Mouse (Mus musculus) ES-E14 (cell line): Measurements from ENCODE around the gene Ggcx. TPM values are rescaled to one million over a fixed set of nuclear protein-coding genes. Genes with fewer than 3 reads are reported as not detected.
"Not testable (repeated sequence)": the region's sequence is repeated elsewhere in the genome, so short reads cannot be mapped to it uniquely, and the experiment has no call there.

Source experiments
- DNase-seq: peaks from one replicate; pipeline ENCODE4 v3.0.0-alpha.2; 2013; ENCODE audit warnings: low read depth, low spot score
- H3K27ac ChIP-seq: 2 replicates; pipeline ENCODE4 v1.5.1; 2012; ENCODE audit warnings: low read depth, mild to moderate bottlenecking, low read length, moderate library complexity, mixed read lengths; ENCODE audit not compliant: poor library complexity, insufficient read depth, severe bottlenecking
- H3K36me3 ChIP-seq: 2 replicates; pipeline ENCODE4 v1.6.1; 2012; ENCODE audit warnings: mild to moderate bottlenecking, low read length, moderate library complexity, mixed read lengths; ENCODE audit not compliant: control insufficient read depth, poor library complexity, insufficient read depth, severe bottlenecking
- H3K4me1 ChIP-seq, 2 experiments: fragments of 150-350 bp in 1 of 2; sonication (generic) in 1 of 2; 2 replicates each; pipeline ENCODE4 v1.6.1; 2012; ENCODE audit warnings: low read length in 2 of 2, mild to moderate bottlenecking in 1 of 2, mixed read lengths in 1 of 2; ENCODE audit not compliant: control insufficient read depth in 2 of 2, insufficient read depth in 2 of 2, poor library complexity in 1 of 2
- H3K4me3 ChIP-seq, 2 experiments: fragments of 150-350 bp in 1 of 2; sonication (generic) in 1 of 2; 2 replicates each; pipeline ENCODE4 v1.5.1; 2012; ENCODE audit warnings: low read length in 2 of 2, low read depth in 1 of 2, mild to moderate bottlenecking in 1 of 2, mixed read lengths in 1 of 2; ENCODE audit not compliant: insufficient read depth in 1 of 2, poor library complexity in 1 of 2, severe bottlenecking in 1 of 2
- H3K9ac ChIP-seq: 2 replicates; pipeline ENCODE4 v1.6.1; 2012; ENCODE audit warnings: low read depth, mild to moderate bottlenecking, low read length, mixed read lengths; ENCODE audit not compliant: poor library complexity, insufficient read depth, severe bottlenecking
- H3K9me3 ChIP-seq: fragments of 150-350 bp; sonication (generic); 2 replicates; pipeline ENCODE4 v1.6.1; 2012; ENCODE audit warnings: low read depth, mild to moderate bottlenecking, low read length; ENCODE audit not compliant: control insufficient read depth, insufficient read depth
- CHD2 ChIP-seq: IDR thresholded peaks from 2 replicates; pipeline ENCODE4 v1.6.1; 2014; ENCODE audit warnings: mild to moderate bottlenecking, low read depth, low read length, inconsistent platforms
- HCFC1 ChIP-seq: IDR thresholded peaks from 2 replicates; pipeline ENCODE4 v1.6.1; 2012; ENCODE audit warnings: low read length, inconsistent platforms, borderline replicate concordance; ENCODE audit not compliant: insufficient read depth
- MAFK ChIP-seq: IDR thresholded peaks from 2 replicates; pipeline ENCODE4 v1.6.1; 2014; ENCODE audit warnings: mild to moderate bottlenecking, low read depth, low read length, inconsistent platforms; ENCODE audit not compliant: insufficient read depth
- ZC3H11A ChIP-seq: IDR thresholded peaks from 2 replicates; pipeline ENCODE4 v1.6.1; 2012; ENCODE audit warnings: low read depth, mild to moderate bottlenecking, inconsistent platforms, low read length, borderline replicate concordance
- ZNF384 ChIP-seq: IDR thresholded peaks from 2 replicates; pipeline ENCODE4 v1.6.1; 2012; ENCODE audit warnings: low read depth, low read length, inconsistent platforms
- in situ Hi-C, 2 experiments: fragments of 600-800 bp; cut with MboI; formaldehyde crosslinking; loops; one replicate each; pipeline ENCODE4 v1.15.1; 2025; ENCODE audit warnings: low sequenced_read_pairs in 2 of 2, inconsistent platforms in 1 of 2; ENCODE audit not compliant: unreplicated experiment in 2 of 2
- total RNA-seq: library from RNA; depleted of rRNA; stranded (reverse); fragments of 300-350 nt; gene quantifications from 2 replicates; pipeline ENCODE4 v1.2.3, GENCODE M21; 2012

The Ggcx gene
- total RNA-seq, 1 experiment, result 22.6 TPM

GRCm38 (mm10) chr6:72451778-72452177 is 37.7 kb downstream of the Ggcx start:
- in situ Hi-C loops, H3K36me3 ChIP-seq, H3K9ac ChIP-seq, H3K4me1 ChIP-seq, H3K4me3 ChIP-seq, H3K9me3 ChIP-seq, DNase-seq, H3K27ac ChIP-seq: not testable (repeated sequence)
- TF ChIP-seq ZNF384, result peak; percentile 92

GRCm38 (mm10) chr6:72452329-72452728 is 38.2 kb downstream of the Ggcx start:
- H3K9ac ChIP-seq, result no peak overlapping the region
- no peak for DNase-seq
- H3K27ac ChIP-seq, result no peak overlapping the region; the same call in 1 of the 2 replicates
- in situ Hi-C loops, result no loop called here
- H3K9me3 ChIP-seq, result no peaks in the 10 kb centered on the region
- no peak overlapping the region for H3K4me3 ChIP-seq
- TF ChIP-seq CHD2 (no peak), MAFK (0 out of 2 replicates have a peak, but pooled peaks have one; percentile 0), ZNF384 (peak; percentile 36; the same call in 1 of the 2 replicates)
- no peaks in the 10 kb centered on the region for H3K36me3 ChIP-seq
- peaks cover 2 to 7% of the 10 kb centered on the region in 2 experiments; a peak in 2 of 4 replicates for H3K4me1 ChIP-seq

DNA sequence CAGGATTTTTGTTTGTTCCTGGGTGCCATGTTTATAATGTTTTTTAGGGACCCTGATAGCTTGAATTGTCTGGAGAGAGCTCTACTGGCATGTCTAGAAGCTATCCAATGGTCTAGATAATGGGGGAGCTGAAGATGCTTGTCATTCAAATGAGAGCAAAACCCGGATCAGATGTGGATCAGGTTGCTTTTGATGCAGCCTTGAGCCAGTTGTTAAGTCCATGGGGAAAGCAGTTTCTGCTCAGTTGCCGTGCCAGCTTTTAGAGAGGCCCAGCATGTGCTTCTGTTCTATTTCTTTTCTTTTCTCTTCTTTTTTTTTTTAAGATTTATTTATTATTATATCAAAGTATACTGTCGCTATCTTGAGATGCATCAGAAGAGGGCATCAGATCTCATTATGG is 39.5 kb downstream of the Ggcx start:
- in situ Hi-C loops, result no loop called here
- DNase-seq, result no peak
- peaks cover 2 to 7% of the 10 kb centered on the region in 2 experiments; a peak in 2 of 4 replicates for H3K4me1 ChIP-seq
- no peak overlapping the region for H3K27ac ChIP-seq
- H3K9ac ChIP-seq, result no peak overlapping the region
- H3K9me3 ChIP-seq, result no peaks in the 10 kb centered on the region
- TF ChIP-seq ZNF384, result no peak
- no peak for TF ChIP-seq CHD2
- TF ChIP-seq HCFC1, result no peak
- TF ChIP-seq MAFK, result no peak
- no peaks in the 10 kb centered on the region for H3K36me3 ChIP-seq
- no peak overlapping the region for H3K4me3 ChIP-seq

- H3K4me3 ChIP-seq, result no peak overlapping the region
- TF ChIP-seq HCFC1, result no peak
- TF ChIP-seq ZC3H11A, result no peak
- no peak for TF ChIP-seq MAFK
- TF ChIP-seq ZNF384, result no peak
- in situ Hi-C loops, result no loop called here
- H3K36me3 ChIP-seq, result no peaks in the 10 kb centered on the region
- no peak for DNase-seq
- no peak overlapping the region; the same call in 1 of the 2 replicates for H3K9ac ChIP-seq
- H3K4me1 ChIP-seq, result peaks cover 2 to 9% of the 10 kb centered on the region in 2 experiments; a peak in 2 of 4 replicates
- no peak overlapping the region for H3K27ac ChIP-seq
- H3K9me3 ChIP-seq, result no peaks in the 10 kb centered on the region
Measured at GRCm38 (mm10) chr6:72454072-72454746, 40.1 kb downstream of the Ggcx start.

- Histone ChIP-seq H3K27ac (no peak overlapping the region), H3K4me1 (peaks cover 2 to 9% of the 10 kb centered on the region in 2 experiments; a peak in 2 of 4 replicates), H3K9me3 (no peaks in the 10 kb centered on the region), H3K4me3 (no peak overlapping the region), H3K9ac (no peak overlapping the region; the same call in 1 of the 2 replicates), H3K36me3 (no peaks in the 10 kb centered on the region)
- TF ChIP-seq ZNF384 (no peak), MAFK (no peak), CHD2 (no peak), HCFC1 (no peak), ZC3H11A (no peak)
- DNase-seq, result no peak
- in situ Hi-C loops, result no loop called here
Measured at GRCm38 (mm10) chr6:72454833-72455373, 40.8 kb downstream of the Ggcx start.
